Mouse (Mus musculus): ENCODE data around the gene Pafah1b3.

The Pafah1b3 gene

DNA sequence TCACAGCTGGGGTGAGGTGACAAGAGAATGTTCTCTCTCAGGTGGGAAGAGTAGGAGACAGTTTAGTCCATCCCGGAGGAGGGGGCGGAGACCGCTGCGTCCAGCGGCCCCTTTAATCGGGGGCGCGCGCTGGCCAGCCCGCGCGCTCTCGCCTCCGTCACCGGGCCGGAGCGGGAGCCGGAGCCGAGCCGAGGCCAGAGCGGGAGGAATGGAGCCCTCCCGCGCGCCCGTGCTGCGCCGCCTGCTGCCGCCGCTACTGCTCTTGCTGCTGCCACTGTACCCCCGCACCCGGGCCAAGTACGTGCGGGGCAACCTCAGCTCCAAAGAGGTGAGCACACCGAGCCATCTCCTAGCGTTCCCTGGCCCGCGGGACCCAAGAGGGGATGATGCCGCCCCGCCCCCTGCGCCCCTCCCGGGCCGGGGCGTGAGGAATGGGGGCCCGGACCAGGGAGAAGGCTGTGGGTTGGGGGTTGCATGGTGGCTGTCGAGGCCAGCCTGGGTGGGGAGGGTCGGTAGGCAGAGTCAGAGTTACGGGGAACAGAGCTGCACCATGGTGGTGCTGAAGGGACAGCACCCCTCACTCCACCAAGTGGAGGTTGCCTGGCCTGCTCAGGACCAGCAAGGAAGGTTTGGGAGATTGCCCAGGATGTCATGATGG is 8.3 kb upstream of the Pafah1b3 start, which contains the start of gene Tmem145:
Gene Tmem145 (plus strand): TSS at position 151 of the 658 bp plus-strand sequence.
- no peak for DNase-seq (ENCODE audit: low read depth, low spot score)

GRCm38 (mm10) chr7:25305481-25305880 is 7.7 kb upstream of the Pafah1b3 start:
- no peak for DNase-seq (ENCODE audit: low read depth, low spot score)

DNA sequence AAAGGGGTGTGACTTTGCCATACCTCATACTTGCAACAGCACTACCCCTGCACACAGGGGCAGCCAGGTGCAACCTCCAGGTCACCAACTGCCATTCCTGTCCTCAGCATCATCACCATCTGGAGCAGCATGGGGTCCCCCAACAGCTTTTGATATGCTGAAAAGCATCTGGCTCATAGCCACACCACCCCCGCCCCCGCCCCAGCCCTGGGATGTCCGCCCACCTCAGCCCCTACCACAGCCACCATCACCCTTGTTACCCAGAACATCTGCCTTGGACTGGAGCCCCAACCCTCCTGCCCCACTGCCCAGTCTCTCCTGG is 5.9 kb upstream of the Pafah1b3 start:
- DNase-seq (ENCODE audit: low read depth, low spot score), result no peak

DNA sequence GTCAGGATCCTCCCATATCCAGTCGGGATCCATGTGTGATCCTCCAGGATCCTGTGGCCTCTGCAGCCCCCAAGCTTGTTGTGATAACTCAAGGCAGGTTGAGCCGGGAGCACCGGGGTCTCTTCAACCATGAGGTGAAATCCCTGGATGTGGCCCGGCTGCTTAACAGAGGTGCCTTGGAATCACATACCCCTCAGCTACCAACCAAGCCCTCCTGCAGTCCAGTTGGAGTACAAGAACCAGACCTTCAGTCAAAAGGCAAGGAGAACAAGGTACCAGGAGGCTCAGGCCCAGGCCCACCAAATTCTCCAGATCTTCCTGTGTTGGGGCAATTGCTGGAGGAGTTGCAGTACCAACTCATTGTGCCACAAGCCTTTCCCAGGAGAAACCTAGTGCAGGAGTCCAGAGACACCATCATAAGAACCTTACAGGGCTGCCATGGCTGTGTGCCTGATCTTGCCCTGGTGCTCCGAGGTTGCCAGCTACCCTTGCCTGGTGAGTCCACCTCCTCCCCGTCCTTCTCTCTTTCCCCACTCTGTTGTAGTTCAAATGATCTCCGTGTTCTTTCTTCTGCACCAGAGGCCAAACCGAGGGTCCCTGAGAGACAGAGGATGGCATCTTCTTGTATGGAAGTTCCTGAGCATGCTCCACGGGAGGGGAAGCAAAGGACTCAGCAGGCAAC is 5.4 kb upstream of the Pafah1b3 start:
- no peak for DNase-seq (ENCODE audit: low read depth, low spot score)

DNA sequence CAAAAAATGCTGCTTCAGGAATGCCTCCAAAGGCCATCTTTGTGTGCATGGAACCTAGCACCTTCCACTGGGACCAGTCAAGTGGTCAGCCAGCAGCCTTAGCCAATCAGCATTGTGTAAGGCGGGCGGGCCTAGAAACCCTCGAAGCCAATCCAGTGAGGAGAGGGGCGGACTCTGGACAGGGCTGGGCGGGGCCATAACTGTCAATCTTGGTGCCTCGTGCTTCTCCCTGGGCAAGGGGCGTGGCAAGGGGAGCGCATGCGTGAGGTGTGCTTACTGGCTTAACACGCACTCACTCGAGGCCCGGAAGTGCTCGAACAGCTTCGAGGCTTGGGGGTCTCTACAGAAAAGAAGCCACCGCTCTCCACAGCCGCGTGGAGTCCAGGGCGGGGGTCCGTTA is 3.3 kb upstream of the Pafah1b3 start, which contains the start of gene Prr19:
Gene Prr19 (plus strand): TSS at position 349 of the 400 bp plus-strand sequence.
- no peak for DNase-seq (ENCODE audit: low read depth, low spot score)

DNA sequence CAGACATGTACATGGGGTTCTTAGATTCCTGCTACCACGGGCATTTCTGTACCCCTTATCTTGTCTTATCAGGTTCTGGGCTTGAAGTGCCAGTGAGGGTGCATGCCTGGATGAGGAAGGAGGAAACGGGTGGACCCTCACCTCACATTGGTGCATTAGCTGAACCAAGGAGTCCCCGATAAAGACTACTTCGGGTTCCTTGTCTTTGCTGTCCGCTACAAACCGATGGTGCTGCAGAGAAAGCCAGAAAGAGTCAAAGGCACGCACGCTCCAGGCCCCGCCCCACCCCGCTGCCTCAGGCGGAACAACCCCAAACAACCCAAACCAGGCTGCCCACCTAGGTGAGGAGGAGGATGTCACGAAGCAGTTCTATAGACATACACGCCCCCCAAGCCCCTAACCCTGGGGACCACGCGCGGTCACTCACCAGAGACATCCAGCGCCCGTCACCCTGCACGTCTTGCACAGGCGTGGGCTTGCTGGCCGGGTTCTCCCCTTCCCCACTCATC is 787 bp downstream of the Pafah1b3 start:
- DNase-seq (ENCODE audit: low read depth, low spot score), result no peak

DNA sequence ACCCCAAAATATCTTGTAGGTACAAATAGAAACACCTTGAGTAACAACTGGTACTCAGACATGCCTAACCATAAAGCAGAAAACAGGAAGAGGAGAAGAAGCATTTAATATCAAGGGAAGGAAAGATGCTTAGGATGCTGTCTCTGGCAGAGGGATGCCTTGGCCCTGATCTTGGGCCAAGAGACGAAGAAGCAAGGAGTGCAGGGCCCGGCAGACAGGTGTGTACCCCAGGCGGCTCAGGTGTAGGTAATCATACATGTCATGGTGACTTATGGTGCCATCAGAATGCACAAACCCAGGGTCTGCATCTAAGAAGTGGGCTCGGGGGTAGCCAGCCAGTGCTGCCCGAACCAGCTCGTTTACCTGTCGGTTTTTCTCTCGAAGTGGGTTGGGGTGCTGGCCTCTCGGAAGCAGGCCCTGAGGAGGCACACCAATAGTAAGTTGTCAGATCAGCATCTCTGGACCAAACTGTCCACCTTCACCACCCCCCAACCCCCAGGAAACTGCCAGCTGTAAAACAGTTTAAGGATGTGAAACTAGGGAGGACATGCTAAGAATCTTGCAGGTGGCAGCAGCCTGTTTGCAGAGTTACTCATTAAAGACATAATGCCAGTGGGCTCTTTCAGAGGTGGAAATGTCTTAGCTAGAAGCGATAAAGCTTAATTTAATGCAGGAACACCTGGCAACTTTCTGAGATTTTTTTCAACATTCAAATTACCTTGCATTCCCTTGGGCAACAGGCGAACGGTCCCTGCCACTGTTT is 2.6 kb downstream of the Pafah1b3 start:
- DNase-seq (ENCODE audit: low read depth, low spot score), result no peak

DNA sequence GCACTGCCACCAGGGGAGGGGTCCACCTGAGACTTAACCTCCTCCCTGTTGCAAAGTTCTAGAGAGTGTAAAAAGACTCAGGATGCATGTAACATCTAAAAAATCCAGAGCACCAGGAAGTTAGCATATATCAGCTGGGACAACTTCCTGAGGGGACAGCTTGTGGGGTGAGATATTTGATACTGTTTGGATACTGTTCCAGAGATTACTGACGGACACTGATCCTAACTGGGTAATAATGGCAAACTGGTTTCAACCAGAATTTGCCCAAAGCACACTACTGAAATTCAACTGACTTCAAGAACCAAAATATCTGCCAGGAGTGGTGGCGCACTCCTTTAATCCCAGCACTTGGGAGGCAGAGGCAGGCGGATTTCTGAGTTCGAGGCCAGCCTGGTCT is 3.3 kb downstream of the Pafah1b3 start:
- DNase-seq (ENCODE audit: low read depth, low spot score), result no peak

- DNase-seq (ENCODE audit: low read depth, low spot score), result no peak
These were observed 4.5 kb downstream of the Pafah1b3 start for GRCm38 (mm10) chr7:25293191-25293739.

DNA sequence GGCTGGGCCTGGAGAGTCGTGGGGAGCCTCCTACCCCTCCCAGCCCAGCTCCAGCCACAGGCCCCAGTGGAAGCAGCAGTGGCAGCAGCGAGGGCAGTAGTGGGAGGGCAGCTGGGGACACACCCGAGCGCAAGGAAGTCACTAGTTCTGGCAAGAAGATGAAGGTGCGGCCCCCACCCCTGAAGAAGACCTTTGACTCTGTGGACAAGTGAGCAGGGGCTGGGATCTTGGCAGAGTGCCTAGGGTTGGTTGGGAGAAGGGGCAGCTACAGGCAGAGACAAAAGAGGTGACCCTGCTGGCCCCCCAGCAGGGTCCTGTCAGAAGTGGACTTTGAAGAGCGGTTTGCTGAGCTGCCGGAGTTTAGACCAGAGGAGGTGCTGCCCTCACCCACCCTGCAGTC is 5.7 kb downstream of the Pafah1b3 start:
- no peak for DNase-seq (ENCODE audit: low read depth, low spot score)

GRCm38 (mm10) chr7:25290911-25291310 is 6.9 kb downstream of the Pafah1b3 start:
- DNase-seq (ENCODE audit: low read depth, low spot score), result no peak

GRCm38 (mm10) chr7:25290463-25290862 is 7.3 kb downstream of the Pafah1b3 start:
- DNase-seq (ENCODE audit: low read depth, low spot score), result no peak

DNA sequence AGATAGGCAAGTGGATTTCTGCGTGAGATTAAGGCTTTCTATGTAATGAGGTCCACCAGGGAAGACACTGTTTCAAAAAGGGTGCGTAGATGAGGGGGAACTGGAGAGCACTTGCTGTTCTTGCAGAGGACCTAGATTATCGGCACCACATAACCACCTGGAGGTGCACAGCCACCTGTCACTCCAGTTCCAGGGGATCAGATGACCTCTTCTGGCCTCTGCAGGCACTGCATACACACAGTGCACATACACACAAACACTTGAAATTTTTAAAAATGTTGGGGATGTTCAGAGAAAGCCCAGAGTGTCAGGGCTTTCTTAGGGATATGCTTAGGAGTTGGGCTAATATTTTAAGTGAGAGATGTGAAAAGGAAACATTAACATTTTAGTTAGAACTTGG is 7.9 kb downstream of the Pafah1b3 start:
- DNase-seq (ENCODE audit: low read depth, low spot score), result no peak

DNA sequence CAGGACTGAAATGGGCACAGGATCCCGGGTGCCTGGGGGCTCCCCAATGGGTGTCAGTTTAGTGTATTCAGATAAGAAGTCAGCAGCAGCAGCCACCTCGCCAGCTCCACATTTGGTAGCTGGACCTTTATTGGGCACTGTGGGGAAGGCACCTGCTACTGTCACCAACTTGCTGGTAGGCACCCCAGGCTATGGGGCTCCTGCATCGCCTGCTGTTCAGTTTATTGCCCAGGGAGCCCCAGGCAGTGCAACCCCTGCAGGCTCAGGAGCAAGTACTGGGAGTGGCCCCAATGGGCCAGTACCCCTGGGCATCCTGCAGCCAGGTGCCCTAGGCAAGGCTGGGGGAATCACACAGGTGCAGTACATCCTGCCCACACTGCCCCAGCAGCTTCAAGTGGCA is 9.1 kb downstream of the Pafah1b3 start:
- no peak for DNase-seq (ENCODE audit: low read depth, low spot score)

- no peak for DNase-seq (ENCODE audit: low read depth, low spot score)
These were observed 9.8 kb downstream of the Pafah1b3 start for GRCm38 (mm10) chr7:25288011-25288410.

- DNase-seq (ENCODE audit: low read depth, low spot score), result no peak
These were observed 10.8 kb downstream of the Pafah1b3 start for GRCm38 (mm10) chr7:25286989-25287388.

DNA sequence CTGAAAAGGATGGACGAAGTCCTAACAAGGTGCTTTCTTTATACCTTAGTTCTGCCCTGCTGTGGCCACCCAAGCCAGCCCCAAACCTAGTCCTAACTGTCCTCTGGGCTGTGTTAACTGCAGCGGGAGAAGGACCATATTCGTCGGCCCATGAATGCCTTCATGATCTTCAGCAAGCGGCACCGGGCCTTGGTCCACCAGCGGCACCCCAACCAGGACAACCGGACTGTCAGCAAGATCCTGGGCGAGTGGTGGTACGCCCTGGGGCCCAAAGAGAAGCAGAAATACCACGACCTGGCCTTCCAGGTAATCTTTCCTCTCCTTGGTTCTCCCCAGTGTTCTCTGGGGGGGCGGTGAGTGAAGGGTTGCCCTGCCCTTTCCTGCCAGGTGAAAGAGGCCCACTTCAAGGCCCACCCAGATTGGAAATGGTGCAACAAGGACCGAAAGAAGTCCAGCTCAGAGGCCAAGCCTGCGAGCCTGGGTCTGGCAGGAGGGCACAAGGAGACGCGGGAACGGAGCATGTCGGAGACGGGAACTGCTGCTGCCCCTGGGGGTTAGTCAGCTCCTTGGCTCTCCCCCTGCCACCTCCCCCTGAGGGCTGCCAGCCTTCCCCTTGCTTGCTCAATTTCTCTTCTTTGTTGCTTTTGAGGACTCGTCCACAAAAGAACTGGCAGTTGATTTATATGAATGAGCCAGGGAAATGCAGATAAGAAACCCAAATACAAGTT is 12.1 kb downstream of the Pafah1b3 start:
- DNase-seq (ENCODE audit: low read depth, low spot score), result no peak

GRCm38 (mm10) chr7:25284766-25285165 is 13.0 kb downstream of the Pafah1b3 start:
- no peak for DNase-seq (ENCODE audit: low read depth, low spot score)

DNA sequence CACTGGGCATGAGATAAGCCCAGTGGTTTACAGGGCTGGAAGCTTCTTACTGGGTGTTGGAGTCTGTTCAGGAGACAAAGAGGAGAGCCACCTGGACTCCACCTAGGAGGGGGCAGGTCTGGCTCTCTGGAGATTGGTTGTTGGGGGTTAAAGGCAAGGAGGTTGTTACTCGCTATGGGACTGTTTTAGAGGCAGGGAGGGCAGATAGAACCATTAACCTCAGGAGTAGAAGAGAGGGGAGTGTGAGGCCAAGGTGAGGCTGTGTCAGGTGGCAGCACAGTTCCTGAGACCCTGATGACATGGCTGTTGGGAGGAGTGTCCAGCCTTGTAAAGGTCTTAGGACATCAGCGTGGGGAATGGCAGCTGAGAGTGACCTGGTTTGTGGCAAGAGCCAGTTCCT is 13.6 kb downstream of the Pafah1b3 start:
- DNase-seq (ENCODE audit: low read depth, low spot score), result no peak

GRCm38 (mm10) chr7:25283637-25284036 is 14.1 kb downstream of the Pafah1b3 start:
- no peak for DNase-seq (ENCODE audit: low read depth, low spot score)

GRCm38 (mm10) chr7:25282731-25283211 is 15.0 kb downstream of the Pafah1b3 start:
- DNase-seq (ENCODE audit: low read depth, low spot score), result no peak
